Mouse (Mus musculus): Measurements from ENCODE around the gene Tpgs1. TPM values are rescaled to one million over a fixed set of nuclear protein-coding genes. Genes with fewer than 3 reads are reported as not detected.
A peak's percentile ranks its signal among the peaks of the same experiment; 100 is the strongest.

Tpgs1 gene
- polyA plus RNA-seq, 1 experiment from 2014 or later, result 62.4 TPM

DNA sequence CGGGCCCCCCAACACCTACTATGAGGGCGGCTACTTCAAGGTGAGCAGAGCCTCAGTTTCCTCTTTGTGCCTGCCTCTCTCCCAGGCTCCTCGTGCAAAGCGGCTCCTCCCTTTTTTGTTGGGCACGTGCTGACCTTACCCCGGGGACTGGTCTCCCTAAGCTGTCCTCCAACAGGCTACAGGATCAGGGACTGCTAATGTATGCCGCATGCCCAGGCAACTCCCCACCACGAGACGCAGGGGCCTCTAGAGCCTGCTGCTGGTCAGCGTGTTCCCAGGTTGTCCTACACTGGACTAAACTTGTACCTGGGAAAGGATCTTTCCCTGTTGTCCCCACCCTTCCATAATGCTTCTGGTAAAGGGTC lies 13.4 kb downstream of the Tpgs1 start:
- no peak for TF ChIP-seq CTCF (IDR thresholded peaks at IDR 0.05)
- ChIA-PET CTCF (interaction anchor here (2.3 kb wide), 1 partner anchor 16 kb away, joined by 6 read pairs; no protein-coding TSS in a partner anchor), POLR2A (interaction anchor here (1.0 to 1.8 kb wide), 3 partner anchors 12 to 22 kb away, joined by 4 to 9 read pairs (median 6); partner anchors contain the start of genes Bsg and Tpgs1)
- no peak for DNase-seq (ENCODE audit: low read depth, low spot score)
- ATAC-seq, result no peak
- in situ Hi-C loops (cut with MboI; ENCODE audit: low pct_unique_long_range_greater_than_20kb), result no loop called here
- H3K27me3 ChIP-seq, result no peaks in the 10 kb centered on the region

DNA sequence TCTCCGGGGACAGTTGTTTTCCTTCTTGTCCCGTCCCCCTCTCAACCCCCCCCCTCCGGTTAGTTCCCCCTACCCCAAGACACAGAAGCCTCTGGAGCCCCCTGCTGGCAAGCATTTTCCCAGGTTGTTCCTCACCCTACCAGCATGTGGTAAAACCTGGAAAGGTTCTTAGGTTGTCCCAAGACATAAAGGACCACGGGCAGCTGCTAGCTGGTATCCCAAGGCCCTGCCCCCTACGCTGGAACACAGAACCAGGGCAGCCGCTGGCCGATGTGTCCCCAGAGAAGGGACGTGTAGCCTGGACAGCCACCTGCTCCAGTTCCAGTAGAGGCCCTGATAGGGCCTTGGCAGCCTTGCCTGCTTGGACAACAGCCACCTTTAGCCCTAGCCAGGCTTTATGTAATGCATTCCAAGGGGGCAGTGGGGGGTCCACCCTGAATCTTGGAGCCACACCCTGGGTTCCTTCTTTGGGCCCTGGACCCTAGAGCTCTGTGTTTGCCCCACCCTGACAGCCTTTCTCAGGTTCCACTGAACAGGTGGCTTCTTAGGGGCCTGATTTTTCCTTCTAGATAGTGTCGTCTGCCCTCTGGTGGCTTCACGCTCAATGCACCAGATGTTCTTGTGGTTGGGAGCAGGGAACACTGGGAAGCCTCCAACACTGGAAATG lies 13.9 kb downstream of the Tpgs1 start:
- ChIA-PET POLR2A (interaction anchor here (1.0 to 1.6 kb wide), 2 partner anchors 13 to 21 kb away, joined by 4 to 6 read pairs; partner anchors contain the start of gene Bsg), CTCF (interaction anchor here (1.7 to 2.3 kb wide), 3 partner anchors 13 to 19 kb away, joined by 6 to 7 read pairs (median 7); no protein-coding TSS in a partner anchor)
- TF ChIP-seq CTCF (IDR thresholded peaks at IDR 0.05), result no peak
- ATAC-seq, result peak; percentile 12
- in situ Hi-C loops (cut with MboI; ENCODE audit: low pct_unique_long_range_greater_than_20kb), result no loop called here
- H3K27me3 ChIP-seq, result no peaks in the 10 kb centered on the region
- DNase-seq (ENCODE audit: low read depth, low spot score), result no peak

DNA sequence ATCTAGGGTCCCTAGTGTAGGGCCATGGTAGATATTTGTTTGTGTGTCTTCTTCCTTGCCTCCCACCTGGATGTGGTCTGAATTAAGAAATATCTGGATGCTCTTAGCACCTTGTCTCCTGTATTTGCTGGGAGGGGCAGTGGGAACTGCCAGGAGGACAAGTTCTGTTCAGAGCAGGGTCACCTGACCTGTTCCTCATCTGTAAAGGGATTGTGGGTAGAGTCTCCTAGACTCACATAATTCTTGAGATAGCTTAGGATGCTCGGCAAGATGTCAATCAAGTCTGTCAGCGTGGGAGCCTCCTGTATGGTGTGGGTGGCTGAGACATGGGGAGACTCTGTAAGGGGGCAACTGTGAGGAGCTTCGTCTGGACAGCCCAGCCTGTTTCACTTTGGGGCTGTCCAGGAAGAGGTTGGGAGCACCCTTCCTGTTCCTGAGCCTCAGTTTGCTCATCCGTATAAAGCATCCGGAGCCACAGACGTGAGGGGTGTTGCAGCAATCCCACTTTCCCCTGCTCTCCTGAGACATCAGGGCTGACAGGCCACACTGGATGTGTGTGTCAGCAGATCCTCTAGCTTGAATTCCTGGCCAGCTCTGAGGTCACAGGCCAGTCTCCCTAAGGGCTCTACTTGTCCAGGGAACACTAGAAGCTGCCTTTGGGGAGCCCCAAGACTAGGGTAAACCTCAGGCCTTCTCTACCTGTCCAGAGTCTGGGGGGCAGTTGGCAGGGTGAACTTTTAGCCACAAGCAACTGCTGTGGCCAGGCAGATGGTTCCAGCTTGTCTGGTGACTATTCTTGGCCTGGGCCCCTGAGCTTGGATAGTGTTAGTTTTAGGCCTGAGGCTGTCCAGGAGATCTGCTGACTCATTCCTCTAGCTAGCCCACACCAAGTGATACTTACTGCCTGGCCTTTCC lies 14.8 kb downstream of the Tpgs1 start:
- POLR2A ChIA-PET, result interaction anchor here (0.5 to 1.6 kb wide), 2 partner anchors 13 to 586 kb away, joined by 3 to 6 read pairs; no protein-coding TSS in a partner anchor
- DNase-seq (ENCODE audit: low read depth, low spot score) (peak; percentile 76), ATAC-seq (peak; percentile 36)
- in situ Hi-C loops (cut with MboI; ENCODE audit: low pct_unique_long_range_greater_than_20kb), result no loop called here
- no peaks in the 10 kb centered on the region for H3K27me3 ChIP-seq
- CTCF ChIA-PET, result interaction anchor here (0.8 to 2.3 kb wide), 5 partner anchors 14 to 20 kb away, joined by 3 to 7 read pairs (median 6); partner anchors contain the start of gene Bsg
- TF ChIP-seq CTCF (IDR thresholded peaks at IDR 0.05), result no peak

DNA sequence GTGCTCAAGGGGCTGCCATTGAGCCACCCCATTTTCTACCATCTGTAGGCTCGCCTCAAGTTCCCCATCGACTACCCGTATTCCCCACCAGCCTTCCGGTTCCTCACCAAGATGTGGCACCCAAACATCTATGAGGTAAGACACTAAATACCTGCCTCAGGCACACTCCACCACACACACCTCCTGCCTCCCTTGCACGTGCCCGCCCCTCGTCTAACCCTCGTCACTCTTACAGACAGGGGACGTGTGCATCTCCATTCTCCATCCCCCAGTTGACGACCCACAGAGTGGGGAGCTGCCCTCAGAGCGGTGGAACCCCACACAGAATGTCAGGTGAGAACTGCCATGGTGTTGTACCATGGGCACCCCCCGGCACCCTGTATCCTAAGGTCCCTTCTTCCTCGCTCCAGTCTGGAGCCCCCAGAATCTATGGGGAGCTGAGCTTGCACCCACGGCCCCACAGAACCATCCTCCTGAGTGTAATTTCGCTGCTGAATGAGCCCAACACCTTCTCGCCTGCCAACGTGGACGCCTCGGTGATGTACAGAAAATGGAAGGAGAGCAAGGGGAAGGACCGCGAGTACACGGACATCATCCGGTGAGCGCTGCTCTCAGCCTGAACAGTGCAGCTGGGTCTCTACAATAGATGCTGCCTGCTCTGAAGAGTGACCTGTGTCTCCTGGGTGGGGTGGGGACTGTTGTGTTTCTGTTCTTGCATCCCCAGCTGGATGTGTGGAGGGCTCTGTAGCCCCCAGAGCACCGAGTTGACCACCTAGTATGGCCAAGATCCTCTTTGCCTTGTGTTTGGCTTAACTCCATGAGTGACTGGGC lies 15.8 kb downstream of the Tpgs1 start:
- in situ Hi-C loops (cut with MboI; ENCODE audit: low pct_unique_long_range_greater_than_20kb), result no loop called here

DNA sequence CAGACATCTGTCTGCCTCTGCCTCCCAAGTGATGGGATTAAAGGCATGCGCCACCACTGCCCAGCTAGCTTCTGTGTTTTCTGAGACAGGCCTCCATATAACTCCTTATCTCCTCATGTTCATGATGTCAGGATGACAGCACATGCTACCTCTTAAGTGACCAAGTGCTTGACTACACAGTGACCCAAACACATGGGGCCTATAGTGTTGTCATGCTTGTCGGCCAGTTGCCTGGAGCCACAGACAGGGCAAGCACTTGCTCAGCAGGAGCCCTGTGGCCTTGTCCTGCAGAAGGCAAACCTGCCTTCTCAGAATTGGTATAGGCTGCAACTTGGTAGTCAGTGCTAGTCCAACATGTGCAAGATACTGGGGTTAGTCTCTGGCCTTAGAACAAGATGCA lies 17.1 kb downstream of the Tpgs1 start:
- ChIA-PET POLR2A (interaction anchor here (0.9 to 1.3 kb wide), 2 partner anchors 9 to 12 kb away, joined by 3 to 5 read pairs; no protein-coding TSS in a partner anchor), CTCF (interaction anchor here (1.6 kb wide), 1 partner anchor 9 kb away, joined by 7 read pairs; no protein-coding TSS in a partner anchor)
- no peak for ATAC-seq
- in situ Hi-C loops (cut with MboI; ENCODE audit: low pct_unique_long_range_greater_than_20kb), result no loop called here
- H3K27me3 ChIP-seq, result no peaks in the 10 kb centered on the region
- TF ChIP-seq CTCF (IDR thresholded peaks at IDR 0.05), result no peak
- DNase-seq (ENCODE audit: low read depth, low spot score), result no peak

More for the DNA sequence above, 15.8 kb downstream of the Tpgs1 start:
- TF ChIP-seq CTCF (IDR thresholded peaks at IDR 0.05), result no peak
- DNase-seq (ENCODE audit: low read depth, low spot score), result no peak
- ChIA-PET POLR2A (interaction anchor here (0.9 to 1.3 kb wide), 2 partner anchors 11 to 13 kb away, joined by 3 to 5 read pairs; no protein-coding TSS in a partner anchor), CTCF (interaction anchor here (1.2 to 2.3 kb wide), 5 partner anchors 10 to 17 kb away, joined by 3 to 7 read pairs (median 7); no protein-coding TSS in a partner anchor)
- no peaks in the 10 kb centered on the region for H3K27me3 ChIP-seq
- ATAC-seq, result no peak

DNA sequence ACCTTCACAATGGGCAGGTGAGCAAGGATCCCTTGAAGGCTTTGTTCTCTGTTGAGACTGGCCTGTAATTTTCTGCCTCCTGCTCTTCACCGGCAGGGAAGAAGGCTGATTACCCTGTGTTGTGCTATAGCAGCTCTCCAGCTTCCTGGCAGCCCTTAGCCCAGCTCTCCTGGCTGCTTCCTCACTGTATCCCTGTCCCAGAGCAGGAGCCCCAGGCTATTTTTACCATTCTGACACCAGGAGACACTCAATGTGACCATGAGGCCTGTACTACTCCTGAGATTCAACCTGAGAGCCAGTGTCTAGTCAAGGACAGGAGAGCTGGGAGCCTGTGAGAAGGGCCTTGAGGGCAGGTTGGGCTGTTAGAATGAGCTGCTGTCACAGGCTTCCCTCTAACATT lies 17.5 kb downstream of the Tpgs1 start:
- no peak for DNase-seq (ENCODE audit: low read depth, low spot score)
- no peak for ATAC-seq
- no peak for TF ChIP-seq CTCF (IDR thresholded peaks at IDR 0.05)
- in situ Hi-C loops (cut with MboI; ENCODE audit: low pct_unique_long_range_greater_than_20kb), result no loop called here
- no peaks in the 10 kb centered on the region for H3K27me3 ChIP-seq
- ChIA-PET CTCF (interaction anchor here (1.6 kb wide), 1 partner anchor 8 kb away, joined by 7 read pairs; no protein-coding TSS in a partner anchor), POLR2A (interaction anchor here (0.6 kb wide), 1 partner anchor 17 kb away, joined by 6 read pairs; no protein-coding TSS in a partner anchor)

DNA sequence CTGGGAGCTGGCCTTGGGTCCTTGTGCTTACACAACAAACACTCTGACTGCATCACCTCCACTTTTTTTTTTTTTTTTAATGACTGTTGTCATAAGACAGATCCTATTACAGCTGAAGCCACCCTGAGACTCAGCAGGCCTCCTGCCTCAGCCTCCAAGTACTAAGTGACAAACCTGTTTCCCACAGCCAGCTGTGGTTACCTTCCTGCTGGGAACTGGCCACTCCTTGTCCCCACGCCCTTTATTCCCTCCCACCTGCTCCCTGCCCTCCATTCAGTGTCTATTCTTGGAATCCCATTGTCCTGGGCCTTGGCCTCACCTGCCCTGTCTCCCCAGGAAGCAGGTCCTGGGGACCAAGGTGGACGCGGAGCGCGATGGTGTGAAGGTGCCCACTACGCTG lies 18.3 kb downstream of the Tpgs1 start:
- ATAC-seq (no peak), DNase-seq (ENCODE audit: low read depth, low spot score) (no peak)
- POLR2A ChIA-PET, result interaction anchor here (0.6 to 0.7 kb wide), 2 partner anchors 16 to 1249 kb away, joined by 5 to 6 read pairs; no protein-coding TSS in a partner anchor
- H3K27me3 ChIP-seq, result no peaks in the 10 kb centered on the region
- TF ChIP-seq CTCF (IDR thresholded peaks at IDR 0.05), result no peak
- in situ Hi-C loops (cut with MboI; ENCODE audit: low pct_unique_long_range_greater_than_20kb), result no loop called here
- CTCF ChIA-PET, result no interaction called here

DNA sequence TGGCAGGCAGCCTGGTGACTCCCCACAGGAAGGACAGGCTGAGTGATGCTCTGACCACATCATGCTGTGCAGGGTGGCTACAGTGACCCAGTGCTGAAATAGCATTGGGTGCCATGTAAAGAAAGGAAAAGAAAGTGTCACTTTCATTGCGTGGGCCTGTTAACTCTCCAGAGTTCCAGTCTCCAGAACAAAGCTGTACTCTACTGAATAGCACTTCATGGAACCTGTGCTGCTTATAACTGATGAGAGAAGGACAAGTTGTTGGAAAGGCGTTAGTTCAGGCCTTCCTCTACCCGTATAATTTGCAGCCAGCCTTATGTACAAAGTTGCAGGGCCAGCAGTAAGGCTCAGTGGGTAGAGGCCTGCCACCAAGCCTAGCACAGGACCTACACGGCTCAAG lies 19.6 kb downstream of the Tpgs1 start, which contains the start of gene Gzmm:
Gene Gzmm (plus strand): TSS at position 301 of the 400 bp plus-strand sequence.
- in situ Hi-C loops (cut with MboI; ENCODE audit: low pct_unique_long_range_greater_than_20kb), result no loop called here
- CTCF ChIA-PET, result no interaction called here
- DNase-seq (ENCODE audit: low read depth, low spot score) (no peak), ATAC-seq (no peak)
- TF ChIP-seq CTCF (IDR thresholded peaks at IDR 0.05), result no peak
- no peaks in the 10 kb centered on the region for H3K27me3 ChIP-seq
- POLR2A ChIA-PET, result interaction anchor here (1.1 kb wide), 1 partner anchor 12 kb away, joined by 6 read pairs; no protein-coding TSS in a partner anchor

DNA sequence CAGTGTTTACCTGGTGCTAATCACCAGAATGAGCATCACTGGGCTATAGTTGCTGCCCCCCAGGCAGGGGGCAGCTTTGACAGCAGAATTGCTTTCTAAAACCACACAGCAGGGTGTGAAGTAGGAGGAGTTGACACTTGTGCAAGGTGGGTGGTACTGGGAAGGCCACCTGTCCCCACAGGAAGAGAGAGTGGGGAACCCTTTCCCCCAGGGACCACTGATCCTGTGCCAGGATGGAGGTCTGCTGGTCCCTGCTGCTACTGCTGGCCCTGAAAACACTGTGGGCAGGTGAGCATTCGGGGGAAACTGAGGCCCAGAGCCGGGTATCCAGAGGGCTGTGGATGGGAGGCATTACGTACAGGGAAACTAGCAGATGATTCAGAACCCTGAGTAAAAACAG lies 20.0 kb downstream of the Tpgs1 start:
- DNase-seq (ENCODE audit: low read depth, low spot score) (no peak), ATAC-seq (no peak)
- no peak for TF ChIP-seq CTCF (IDR thresholded peaks at IDR 0.05)
- ChIA-PET CTCF (no interaction called here), POLR2A (interaction anchor here (1.1 kb wide), 1 partner anchor 12 kb away, joined by 6 read pairs; no protein-coding TSS in a partner anchor)
- in situ Hi-C loops (cut with MboI; ENCODE audit: low pct_unique_long_range_greater_than_20kb), result no loop called here
- no peaks in the 10 kb centered on the region for H3K27me3 ChIP-seq
